Mouse (Mus musculus): ENCODE results near the gene Socs4. TPM values are rescaled to one million over a fixed set of nuclear protein-coding genes. Genes with fewer than 3 reads are reported as not detected.
A peak's percentile ranks its signal among the peaks of the same experiment; 100 is the strongest.

The Socs4 gene
- polyA plus RNA-seq, 1 experiment from 2014 or later, result 3.9 TPM

- peak overlapping the region; percentile 81 for H3K4me2 ChIP-seq
- H3K27me3 ChIP-seq (ENCODE audit: control insufficient read depth, insufficient read depth, low read length), result no peaks in the 10 kb centered on the region
- no peaks in the 10 kb centered on the region for H3K9me3 ChIP-seq (replicated peaks; ENCODE audit: control insufficient read depth, low read length)
- no peak; the same call in 1 of the 2 replicates for ATAC-seq (replicated peaks; ENCODE audit: insufficient number of reproducible peaks, low FRiP score, low TSS enrichment)
- H3K27ac ChIP-seq (ENCODE audit: low read depth, low read length), result peak overlapping the region; percentile 99
- H3K4me1 ChIP-seq (ENCODE audit: control insufficient read depth, insufficient read depth, low read length), result peaks cover 7% of the 10 kb centered on the region
- peak overlapping the region; percentile 94 for H3K9ac ChIP-seq (ENCODE audit: low read depth, low read length)
- H3K4me3 ChIP-seq (ENCODE audit: low read depth, low read length), result peak overlapping the region; percentile 90
- 2% methylated on average over 22 of the region's 22 CpGs for WGBS (ENCODE audit: insufficient replicate concordance)
- H3K36me3 ChIP-seq (ENCODE audit: control insufficient read depth, insufficient read depth, low read length), result peaks cover 2% of the 10 kb centered on the region
Measured at GRCm38 (mm10) chr14:47276036-47276603, 611 bp upstream of the Socs4 start.

GRCm38 (mm10) chr14:47279058-47279457 is 2.3 kb downstream of the Socs4 start:
- H3K27ac ChIP-seq (ENCODE audit: low read depth, low read length), result no peak overlapping the region
- H3K9me3 ChIP-seq (replicated peaks; ENCODE audit: control insufficient read depth, low read length), result no peaks in the 10 kb centered on the region
- no peak overlapping the region for H3K4me3 ChIP-seq (ENCODE audit: low read depth, low read length)
- peaks cover 7% of the 10 kb centered on the region for H3K4me1 ChIP-seq (ENCODE audit: control insufficient read depth, insufficient read depth, low read length)
- 74% methylated on average over 2 of the region's 2 CpGs for WGBS (ENCODE audit: insufficient replicate concordance)
- no peak overlapping the region for H3K4me2 ChIP-seq
- no peak overlapping the region for H3K9ac ChIP-seq (ENCODE audit: low read depth, low read length)
- no peaks in the 10 kb centered on the region for H3K27me3 ChIP-seq (ENCODE audit: control insufficient read depth, insufficient read depth, low read length)
- no peaks in the 10 kb centered on the region; the same call in 1 of the 2 replicates for H3K36me3 ChIP-seq (ENCODE audit: control insufficient read depth, insufficient read depth, low read length)
- ATAC-seq (replicated peaks; ENCODE audit: insufficient number of reproducible peaks, low FRiP score, low TSS enrichment), result no peak

- no peaks in the 10 kb centered on the region for H3K27me3 ChIP-seq (ENCODE audit: control insufficient read depth, insufficient read depth, low read length)
- no peaks in the 10 kb centered on the region for H3K36me3 ChIP-seq (ENCODE audit: control insufficient read depth, insufficient read depth, low read length)
- no peak overlapping the region for H3K4me2 ChIP-seq
- WGBS (ENCODE audit: insufficient replicate concordance), result 86% methylated on average over 4 of the region's 4 CpGs
- H3K4me1 ChIP-seq (ENCODE audit: control insufficient read depth, insufficient read depth, low read length), result peaks cover 3% of the 10 kb centered on the region; the same call in 1 of the 2 replicates
- H3K27ac ChIP-seq (ENCODE audit: low read depth, low read length), result no peak overlapping the region
- no peak overlapping the region for H3K9ac ChIP-seq (ENCODE audit: low read depth, low read length)
- ATAC-seq (replicated peaks; ENCODE audit: insufficient number of reproducible peaks, low FRiP score, low TSS enrichment), result no peak
- no peaks in the 10 kb centered on the region for H3K9me3 ChIP-seq (replicated peaks; ENCODE audit: control insufficient read depth, low read length)
- H3K4me3 ChIP-seq (ENCODE audit: low read depth, low read length), result no peak overlapping the region
Measured at GRCm38 (mm10) chr14:47281535-47281934, 4.8 kb downstream of the Socs4 start.

GRCm38 (mm10) chr14:47283568-47283967 is 6.8 kb downstream of the Socs4 start:
- H3K27ac ChIP-seq (ENCODE audit: low read depth, low read length), result no peak overlapping the region
- no peaks in the 10 kb centered on the region for H3K4me1 ChIP-seq (ENCODE audit: control insufficient read depth, insufficient read depth, low read length)
- 75% methylated on average over 7 of the region's 7 CpGs for WGBS (ENCODE audit: insufficient replicate concordance)
- no peak for ATAC-seq (replicated peaks; ENCODE audit: insufficient number of reproducible peaks, low FRiP score, low TSS enrichment)
- no peak overlapping the region for H3K4me2 ChIP-seq
- no peak overlapping the region for H3K9ac ChIP-seq (ENCODE audit: low read depth, low read length)
- no peaks in the 10 kb centered on the region for H3K36me3 ChIP-seq (ENCODE audit: control insufficient read depth, insufficient read depth, low read length)
- no peak overlapping the region for H3K4me3 ChIP-seq (ENCODE audit: low read depth, low read length)
- no peaks in the 10 kb centered on the region for H3K27me3 ChIP-seq (ENCODE audit: control insufficient read depth, insufficient read depth, low read length)
- no peaks in the 10 kb centered on the region for H3K9me3 ChIP-seq (replicated peaks; ENCODE audit: control insufficient read depth, low read length)

GRCm38 (mm10) chr14:47285271-47285670 is 8.5 kb downstream of the Socs4 start:
- Histone ChIP-seq H3K4me1 (ENCODE audit: control insufficient read depth, insufficient read depth, low read length) (no peaks in the 10 kb centered on the region), H3K4me2 (no peak overlapping the region), H3K27ac (ENCODE audit: low read depth, low read length) (no peak overlapping the region), H3K9me3 (replicated peaks; ENCODE audit: control insufficient read depth, low read length) (no peaks in the 10 kb centered on the region), H3K27me3 (ENCODE audit: control insufficient read depth, insufficient read depth, low read length) (no peaks in the 10 kb centered on the region), H3K4me3 (ENCODE audit: low read depth, low read length) (no peak overlapping the region), H3K36me3 (ENCODE audit: control insufficient read depth, insufficient read depth, low read length) (peaks cover 4% of the 10 kb centered on the region), H3K9ac (ENCODE audit: low read depth, low read length) (no peak overlapping the region)
- WGBS (ENCODE audit: insufficient replicate concordance), result 98% methylated on average over 2 of the region's 2 CpGs
- ATAC-seq (replicated peaks; ENCODE audit: insufficient number of reproducible peaks, low FRiP score, low TSS enrichment), result no peak

- H3K4me1 ChIP-seq (ENCODE audit: control insufficient read depth, insufficient read depth, low read length), result no peaks in the 10 kb centered on the region
- peaks cover 8% of the 10 kb centered on the region for H3K36me3 ChIP-seq (ENCODE audit: control insufficient read depth, insufficient read depth, low read length)
- no peak overlapping the region for H3K4me3 ChIP-seq (ENCODE audit: low read depth, low read length)
- H3K27ac ChIP-seq (ENCODE audit: low read depth, low read length), result no peak overlapping the region
- no peak overlapping the region for H3K9ac ChIP-seq (ENCODE audit: low read depth, low read length)
- no peak for ATAC-seq (replicated peaks; ENCODE audit: insufficient number of reproducible peaks, low FRiP score, low TSS enrichment)
- no peaks in the 10 kb centered on the region for H3K27me3 ChIP-seq (ENCODE audit: control insufficient read depth, insufficient read depth, low read length)
- H3K9me3 ChIP-seq (replicated peaks; ENCODE audit: control insufficient read depth, low read length), result no peaks in the 10 kb centered on the region
- no peak overlapping the region for H3K4me2 ChIP-seq
- 84% methylated on average over 1 of the region's 1 CpGs for WGBS (ENCODE audit: insufficient replicate concordance)
Measured at GRCm38 (mm10) chr14:47286215-47286614, 9.5 kb downstream of the Socs4 start.

- no peak overlapping the region for H3K4me2 ChIP-seq
- WGBS (ENCODE audit: insufficient replicate concordance), result 75% methylated on average over 5 of the region's 5 CpGs
Measured at GRCm38 (mm10) chr14:47287021-47287420, 10.3 kb downstream of the Socs4 start.

GRCm38 (mm10) chr14:47291772-47292171 is 15.0 kb downstream of the Socs4 start:
- H3K36me3 ChIP-seq (ENCODE audit: control insufficient read depth, insufficient read depth, low read length), result peaks cover 8% of the 10 kb centered on the region
- no peak overlapping the region for H3K4me3 ChIP-seq (ENCODE audit: low read depth, low read length)
- no peak for ATAC-seq (replicated peaks; ENCODE audit: insufficient number of reproducible peaks, low FRiP score, low TSS enrichment)
- WGBS (ENCODE audit: insufficient replicate concordance), result 86% methylated on average over 1 of the region's 1 CpGs
- no peak overlapping the region for H3K4me2 ChIP-seq
- no peaks in the 10 kb centered on the region for H3K9me3 ChIP-seq (replicated peaks; ENCODE audit: control insufficient read depth, low read length)
- H3K9ac ChIP-seq (ENCODE audit: low read depth, low read length), result no peak overlapping the region
- H3K27ac ChIP-seq (ENCODE audit: low read depth, low read length), result no peak overlapping the region
- H3K27me3 ChIP-seq (ENCODE audit: control insufficient read depth, insufficient read depth, low read length), result no peaks in the 10 kb centered on the region
- no peaks in the 10 kb centered on the region for H3K4me1 ChIP-seq (ENCODE audit: control insufficient read depth, insufficient read depth, low read length)

More at GRCm38 (mm10) chr14:47287021-47287420, 10.3 kb downstream of the Socs4 start:
- Histone ChIP-seq H3K9me3 (replicated peaks; ENCODE audit: control insufficient read depth, low read length) (no peaks in the 10 kb centered on the region), H3K27ac (ENCODE audit: low read depth, low read length) (no peak overlapping the region), H3K27me3 (ENCODE audit: control insufficient read depth, insufficient read depth, low read length) (no peaks in the 10 kb centered on the region), H3K36me3 (ENCODE audit: control insufficient read depth, insufficient read depth, low read length) (peaks cover 8% of the 10 kb centered on the region), H3K4me1 (ENCODE audit: control insufficient read depth, insufficient read depth, low read length) (no peaks in the 10 kb centered on the region), H3K9ac (ENCODE audit: low read depth, low read length) (no peak overlapping the region), H3K4me3 (ENCODE audit: low read depth, low read length) (no peak overlapping the region)
- no peak for ATAC-seq (replicated peaks; ENCODE audit: insufficient number of reproducible peaks, low FRiP score, low TSS enrichment)

- H3K4me1 ChIP-seq (ENCODE audit: control insufficient read depth, insufficient read depth, low read length), result no peaks in the 10 kb centered on the region
- 76% methylated on average over 4 of the region's 4 CpGs for WGBS (ENCODE audit: insufficient replicate concordance)
- H3K4me3 ChIP-seq (ENCODE audit: low read depth, low read length), result no peak overlapping the region
- no peak overlapping the region for H3K9ac ChIP-seq (ENCODE audit: low read depth, low read length)
- H3K27ac ChIP-seq (ENCODE audit: low read depth, low read length), result no peak overlapping the region
- no peak overlapping the region for H3K4me2 ChIP-seq
- H3K27me3 ChIP-seq (ENCODE audit: control insufficient read depth, insufficient read depth, low read length), result no peaks in the 10 kb centered on the region
- ATAC-seq (replicated peaks; ENCODE audit: insufficient number of reproducible peaks, low FRiP score, low TSS enrichment), result no peak
- H3K36me3 ChIP-seq (ENCODE audit: control insufficient read depth, insufficient read depth, low read length), result peaks cover 8% of the 10 kb centered on the region
- H3K9me3 ChIP-seq (replicated peaks; ENCODE audit: control insufficient read depth, low read length), result no peaks in the 10 kb centered on the region
Measured at GRCm38 (mm10) chr14:47294136-47294535, 17.4 kb downstream of the Socs4 start.

All from heart, embryonic 11.5 days (tissue).